Mouse (Mus musculus) heart, embryonic 11.5 days (tissue): ENCODE measurements around the gene Cobll1. TPM values are rescaled to one million over a fixed set of nuclear protein-coding genes. Genes with fewer than 3 reads are reported as not detected.

Experiments
- ATAC-seq: fragments of 200-750 bp; cut with Nextera tagmentation; replicated peaks from 2 replicates; pipeline ENCODE4 v1.8.0; 2017; ENCODE audit warnings: moderate library complexity; ENCODE audit not compliant: insufficient number of reproducible peaks, low FRiP score, low TSS enrichment
- H3K27ac ChIP-seq: fragments of 300-500 bp; sonication (generic); 2 replicates; pipeline ENCODE4 v1.5.1; 2014; ENCODE audit warnings: mild to moderate bottlenecking, low read depth, low read length
- H3K27me3 ChIP-seq: fragments of 300-500 bp; sonication (generic); 2 replicates; pipeline ENCODE4 v1.6.1; 2014; ENCODE audit warnings: mild to moderate bottlenecking, low read length, mixed read lengths; ENCODE audit not compliant: control insufficient read depth, insufficient read depth
- H3K36me3 ChIP-seq: fragments of 300-500 bp; sonication (generic); 2 replicates; pipeline ENCODE4 v1.6.1; 2014; ENCODE audit warnings: mild to moderate bottlenecking, low read length, moderate library complexity, mixed read lengths; ENCODE audit not compliant: control insufficient read depth, insufficient read depth
- H3K4me1 ChIP-seq: fragments of 300-500 bp; sonication (generic); 2 replicates; pipeline ENCODE4 v1.6.1; 2014; ENCODE audit warnings: low read length; ENCODE audit not compliant: control insufficient read depth, insufficient read depth
- H3K4me2 ChIP-seq: fragments of 300-500 bp; sonication (generic); 2 replicates; pipeline ENCODE4 v1.6.1; 2014; ENCODE audit warnings: mild to moderate bottlenecking, moderate library complexity
- H3K4me3 ChIP-seq: fragments of 300-500 bp; sonication (generic); 2 replicates; pipeline ENCODE4 v1.5.1; 2014; ENCODE audit warnings: low read depth, low read length
- H3K9ac ChIP-seq: fragments of 300-500 bp; sonication (generic); 2 replicates; pipeline ENCODE4 v1.6.1; 2014; ENCODE audit warnings: mild to moderate bottlenecking, low read depth, low read length, moderate library complexity
- H3K9me3 ChIP-seq: fragments of 300-500 bp; sonication (generic); replicated peaks from 2 replicates; pipeline ENCODE4 v1.6.1; 2016; ENCODE audit warnings: low read length; ENCODE audit not compliant: control insufficient read depth
- WGBS: fragments of 180-500 bp; shearing (Covaris S2); extraction: QIAGEN DNeasy Blood & Tissue Kit; methylation state at CpG from one replicate; pipeline ENCODE4 v1.1.7; 2014; ENCODE audit not compliant: insufficient replicate concordance; 5-methylcytosine and 5-hydroxymethylcytosine counted together
- polyA plus RNA-seq: library from polyadenylated mRNA; unstranded; fragments of >200 nt; fragmentation: Nextera tagmentation; extraction: Ambion mirVana; gene quantifications from 2 replicates; pipeline ENCODE4 v1.2.1, GENCODE M21; 2014

The Cobll1 gene
- polyA plus RNA-seq, 1 experiment from 2014 or later, result 9.9 TPM

DNA sequence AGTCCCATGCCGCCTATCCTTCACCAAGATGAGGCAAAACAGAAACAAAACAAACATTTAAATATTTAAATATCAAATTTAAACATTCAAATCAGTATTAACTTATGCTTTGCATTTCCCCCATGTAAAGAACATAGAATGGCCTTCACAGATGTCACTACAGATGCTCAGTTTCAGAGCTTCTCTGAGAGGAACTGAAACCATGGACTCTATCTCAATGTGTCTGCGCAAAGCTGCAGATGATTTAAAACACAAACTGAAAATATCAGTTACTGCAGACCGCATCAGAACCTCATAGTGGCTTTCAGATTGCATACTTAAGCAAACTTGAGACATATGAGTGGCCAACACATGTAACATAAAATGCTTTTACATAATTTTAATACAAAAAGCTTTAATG, 40.6 kb downstream of the Cobll1 start:
- H3K4me3 ChIP-seq, result no peak overlapping the region
- 90% methylated on average over 3 of the region's 3 CpGs for WGBS
- H3K9me3 ChIP-seq, result no peaks in the 10 kb centered on the region
- no peak overlapping the region for H3K9ac ChIP-seq
- no peaks in the 10 kb centered on the region for H3K36me3 ChIP-seq
- H3K27me3 ChIP-seq, result no peaks in the 10 kb centered on the region
- no peak overlapping the region for H3K4me2 ChIP-seq
- no peak for ATAC-seq
- H3K27ac ChIP-seq, result no peak overlapping the region
- H3K4me1 ChIP-seq, result no peaks in the 10 kb centered on the region

DNA sequence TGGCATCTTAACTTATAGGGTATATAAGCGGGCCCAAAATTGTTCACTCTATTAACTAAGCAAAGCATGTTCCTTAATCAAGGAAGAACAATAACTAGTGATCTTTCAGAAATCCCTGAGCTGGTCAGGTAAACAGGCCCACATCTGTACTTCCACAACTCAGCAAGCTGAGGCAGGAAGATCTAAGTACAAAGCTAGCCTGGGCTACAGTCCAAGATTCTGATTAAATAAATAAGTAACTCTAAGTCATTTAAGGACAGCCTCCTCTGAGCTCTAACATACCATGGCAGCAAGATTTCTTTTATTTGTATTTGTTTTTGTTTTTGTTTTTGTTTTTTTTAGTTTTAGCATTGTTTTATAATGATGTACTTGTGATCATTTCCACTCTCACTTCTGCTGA, 42.2 kb downstream of the Cobll1 start:
- no peak for ATAC-seq

GRCm38 (mm10) chr2:65195233-65196010, 43.8 kb downstream of the Cobll1 start:
- Histone ChIP-seq H3K27me3 (no peaks in the 10 kb centered on the region), H3K36me3 (no peaks in the 10 kb centered on the region), H3K9ac (no peak overlapping the region), H3K27ac (no peak overlapping the region), H3K4me1 (peaks cover 15% of the 10 kb centered on the region), H3K4me2 (no peak overlapping the region), H3K4me3 (no peak overlapping the region), H3K9me3 (no peaks in the 10 kb centered on the region)
- 78% methylated on average over 9 of the region's 9 CpGs for WGBS
- ATAC-seq, result no peak

More for the DNA sequence above, 42.2 kb downstream of the Cobll1 start:
- H3K27me3 ChIP-seq, result no peaks in the 10 kb centered on the region
- H3K9ac ChIP-seq, result no peak overlapping the region
- peaks cover 5% of the 10 kb centered on the region for H3K4me1 ChIP-seq
- no peak overlapping the region for H3K4me2 ChIP-seq
- WGBS, result 91% methylated on average over 1 of the region's 1 CpGs
- no peak overlapping the region for H3K4me3 ChIP-seq
- no peak overlapping the region for H3K27ac ChIP-seq
- H3K9me3 ChIP-seq, result no peaks in the 10 kb centered on the region
- no peaks in the 10 kb centered on the region for H3K36me3 ChIP-seq

- Histone ChIP-seq H3K9ac (no peak overlapping the region), H3K4me1 (peaks cover 24% of the 10 kb centered on the region), H3K36me3 (no peaks in the 10 kb centered on the region), H3K27ac (no peak overlapping the region), H3K9me3 (no peaks in the 10 kb centered on the region), H3K4me3 (no peak overlapping the region), H3K27me3 (no peaks in the 10 kb centered on the region), H3K4me2 (no peak overlapping the region)
- ATAC-seq, result no peak; the same call in 1 of the 2 replicates
- WGBS, result 60% methylated on average over 12 of the region's 12 CpGs
Measured at GRCm38 (mm10) chr2:65193091-65193795, 46.0 kb downstream of the Cobll1 start.

GRCm38 (mm10) chr2:65191398-65191797, 47.8 kb downstream of the Cobll1 start:
- H3K27ac ChIP-seq, result no peak overlapping the region
- no peak overlapping the region for H3K4me3 ChIP-seq

DNA sequence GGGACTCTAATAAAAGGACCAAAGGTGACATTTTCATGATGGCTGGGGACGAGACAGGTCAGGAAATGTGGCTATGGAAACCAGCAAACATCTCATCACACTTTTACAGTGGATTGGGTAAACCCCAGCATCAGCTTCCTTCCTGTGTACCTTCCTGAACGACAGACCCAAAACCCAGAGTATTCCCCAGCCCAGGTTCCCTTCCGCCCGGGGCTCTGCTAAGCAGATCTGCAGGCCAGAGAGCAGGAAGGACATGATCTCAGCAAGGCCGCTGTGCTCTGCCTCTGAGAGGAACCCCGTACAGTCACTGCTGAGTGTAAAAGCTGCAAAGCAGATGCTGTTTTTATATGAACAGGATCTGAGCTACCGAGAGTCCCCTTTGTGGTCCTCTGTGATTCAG, 49.9 kb downstream of the Cobll1 start:
- H3K4me2 ChIP-seq, result peak overlapping the region; percentile 4; the same call in 1 of the 2 replicates
- 37% methylated on average over 7 of the region's 7 CpGs for WGBS
- no peaks in the 10 kb centered on the region for H3K36me3 ChIP-seq
- H3K27ac ChIP-seq, result peak overlapping the region; percentile 62
- H3K9me3 ChIP-seq, result no peaks in the 10 kb centered on the region
- no peaks in the 10 kb centered on the region for H3K27me3 ChIP-seq
- H3K4me3 ChIP-seq, result no peak overlapping the region
- H3K9ac ChIP-seq, result no peak overlapping the region
- H3K4me1 ChIP-seq, result peaks cover 27% of the 10 kb centered on the region
- no peak for ATAC-seq

More at GRCm38 (mm10) chr2:65191398-65191797, 47.8 kb downstream of the Cobll1 start:
- H3K4me1 ChIP-seq, result peaks cover 27% of the 10 kb centered on the region
- no peaks in the 10 kb centered on the region for H3K9me3 ChIP-seq
- H3K36me3 ChIP-seq, result no peaks in the 10 kb centered on the region
- no peak overlapping the region for H3K9ac ChIP-seq
- H3K27me3 ChIP-seq, result no peaks in the 10 kb centered on the region
- 10% methylated on average over 7 of the region's 7 CpGs for WGBS
- no peak overlapping the region for H3K4me2 ChIP-seq
- no peak; the same call in 1 of the 2 replicates for ATAC-seq

DNA sequence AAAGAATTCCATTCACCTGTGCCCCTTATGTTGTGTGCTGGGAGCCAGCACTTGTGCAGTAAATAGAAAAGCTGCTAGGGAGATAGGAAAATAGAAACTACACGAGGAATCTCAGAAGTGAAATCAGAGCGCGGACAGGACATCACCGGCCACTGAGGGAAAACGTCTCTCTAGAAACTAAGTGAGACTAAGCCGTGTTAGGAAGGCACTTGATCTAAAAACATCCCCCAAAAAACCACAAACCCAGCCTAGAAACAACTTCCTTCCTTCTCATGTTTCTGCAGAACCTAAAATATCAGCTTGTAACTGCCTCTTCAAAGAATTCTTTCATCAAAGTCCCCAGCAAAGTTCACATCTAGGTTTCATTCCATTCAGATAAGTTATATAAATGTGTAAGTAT, 50.6 kb downstream of the Cobll1 start:
- H3K4me2 ChIP-seq, result peak overlapping the region; percentile 40
- no peak for ATAC-seq
- H3K4me1 ChIP-seq, result peaks cover 27% of the 10 kb centered on the region
- no peak overlapping the region for H3K4me3 ChIP-seq
- H3K36me3 ChIP-seq, result no peaks in the 10 kb centered on the region
- no peaks in the 10 kb centered on the region for H3K9me3 ChIP-seq
- no peaks in the 10 kb centered on the region for H3K27me3 ChIP-seq
- 21% methylated on average over 6 of the region's 6 CpGs for WGBS
- H3K27ac ChIP-seq, result peak overlapping the region; percentile 42; the same call in 1 of the 2 replicates
- H3K9ac ChIP-seq, result no peak overlapping the region

GRCm38 (mm10) chr2:65187652-65188051, 51.6 kb downstream of the Cobll1 start:
- H3K9me3 ChIP-seq, result no peaks in the 10 kb centered on the region
- no peak overlapping the region for H3K9ac ChIP-seq
- no peaks in the 10 kb centered on the region for H3K36me3 ChIP-seq
- H3K27me3 ChIP-seq, result no peaks in the 10 kb centered on the region
- peaks cover 22% of the 10 kb centered on the region for H3K4me1 ChIP-seq
- H3K4me3 ChIP-seq, result no peak overlapping the region
- no peak overlapping the region for H3K27ac ChIP-seq
- ATAC-seq, result no peak
- H3K4me2 ChIP-seq, result no peak overlapping the region
